Mouse (Mus musculus): Measurements from ENCODE around the gene Zbtb46.

- TF ChIP-seq CTCF (IDR thresholded peaks at IDR 0.05; ENCODE audit: low read depth, low read length): no peak
- no peak for TF ChIP-seq POLR2A (IDR thresholded peaks at IDR 0.05; ENCODE audit: borderline replicate concordance, low read depth, low read length)
These were observed 72.5 kb downstream of the Zbtb46 start for GRCm38 (mm10) chr2:181386663-181387210.
